Mouse (Mus musculus): Measurements from ENCODE around the gene Rab5c.

DNA sequence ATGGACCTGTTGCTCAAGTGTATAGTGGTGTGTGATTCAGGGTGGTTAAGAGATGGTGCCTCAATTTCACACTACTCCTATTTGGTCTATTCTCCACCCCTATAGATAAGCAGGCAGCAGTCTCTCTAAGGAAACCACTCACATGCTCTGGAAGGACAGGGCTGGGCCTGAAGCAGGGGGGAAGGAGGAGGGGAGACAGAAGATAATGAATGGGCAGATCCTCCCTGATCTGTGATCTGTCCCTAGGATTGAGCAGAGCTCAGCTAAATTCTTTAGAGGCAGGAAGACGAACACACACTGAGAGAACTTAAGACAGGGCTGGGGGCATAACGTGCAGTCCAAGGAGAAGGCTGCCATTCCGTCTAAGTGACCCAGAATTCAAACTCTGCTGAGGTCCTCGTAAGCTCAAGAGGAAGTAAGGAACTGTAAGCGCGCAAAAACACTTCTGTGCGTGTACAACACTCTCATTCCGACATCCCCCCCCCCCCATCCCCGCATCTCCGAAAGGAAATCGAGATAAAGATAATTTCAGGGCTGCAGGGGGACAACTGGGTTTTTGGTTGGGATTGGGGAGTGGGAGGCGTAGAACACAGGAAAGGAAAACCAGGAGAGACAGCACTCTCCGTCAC, 796 bp downstream of the Rab5c start:
- peak; percentile 89 for TF ChIP-seq MAX (IDR thresholded peaks at IDR 0.05; ENCODE audit: low read length)
- TF ChIP-seq EP300 (IDR thresholded peaks at IDR 0.05; ENCODE audit: low read depth in 1 of 2, low read length in 2 of 2): peak in 1 of 2 experiments; percentile 72; a peak in 2 of 4 replicates
- TF ChIP-seq ZKSCAN1 (IDR thresholded peaks at IDR 0.05; ENCODE audit: low read depth, low read length): no peak
- TF ChIP-seq ELF1 (IDR thresholded peaks at IDR 0.05; ENCODE audit: low read depth, low read length): no peak; the same call in none of the 2 replicates
- peak in 1 of 2 experiments; percentile 95; a peak in 3 of 4 replicates for TF ChIP-seq POLR2A (IDR thresholded peaks at IDR 0.05; ENCODE audit: control insufficient read depth in 1 of 2, insufficient read depth in 1 of 2, low read depth in 1 of 2, low read length in 2 of 2, poor library complexity in 1 of 2)
- no peak for TF ChIP-seq CTCF (IDR thresholded peaks at IDR 0.05 in 2 of 3, conservative IDR thresholded peaks at IDR 0.05 in 1 of 3; ENCODE audit: control insufficient read depth in 1 of 3, insufficient read depth in 1 of 3, low read depth in 2 of 3, low read length in 3 of 3, poor library complexity in 1 of 3, severe bottlenecking in 1 of 3)
